Mouse (Mus musculus) ovary, adult 18-20 months (tissue): Measurements from ENCODE around the gene Olfr799.

Experiments used
- DNase-seq: peaks from one replicate; pipeline ENCODE4 v3.0.0; 2022; ENCODE audit warnings: low spot score, mixed read lengths

Gene Olfr799

DNA sequence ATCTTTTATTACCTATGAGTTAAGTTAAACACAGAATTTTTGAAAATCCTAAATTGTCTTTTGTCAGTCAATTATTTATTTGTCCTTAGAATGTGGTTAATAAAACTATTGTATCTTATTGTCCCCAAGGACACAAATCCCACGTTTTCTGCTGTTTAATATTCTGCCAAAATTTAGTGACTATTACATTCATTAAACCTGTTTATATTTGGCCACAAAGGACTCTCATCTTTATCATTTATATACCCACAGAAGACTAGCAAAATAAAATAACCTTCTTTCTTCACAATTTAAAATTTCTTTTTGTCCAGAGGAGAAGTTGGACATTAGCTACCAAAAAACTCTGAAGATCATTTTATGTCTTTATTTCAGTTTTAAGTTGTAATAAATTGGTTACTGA is at the start of gene Olfr799:
TSS of gene Olfr799 (plus strand) at position 301 of the 400 bp plus-strand sequence.
- no peak for DNase-seq

DNA sequence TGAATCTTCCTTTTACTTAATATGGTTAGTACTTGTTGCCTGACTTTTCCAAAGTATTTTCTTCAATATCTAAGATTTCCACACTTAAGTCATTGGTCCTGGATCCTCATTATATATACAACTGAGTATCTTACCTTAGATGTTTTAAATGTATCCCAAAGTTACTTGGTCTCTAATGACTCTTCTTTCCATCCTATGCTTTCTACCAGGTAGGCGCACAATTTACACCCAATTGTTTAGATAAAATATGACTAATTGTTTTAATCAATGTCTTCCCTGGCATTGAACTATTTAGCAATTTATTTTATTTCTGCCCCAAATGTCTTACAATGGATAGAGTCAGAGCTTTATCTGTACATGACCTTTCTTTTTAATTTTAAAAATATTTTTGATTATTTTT is 24.8 kb upstream of the Olfr799 start, which contains the start of gene Olfr796:
TSS of gene Olfr796 (minus strand) at position 101 of the 400 bp plus-strand sequence.
- DNase-seq, result no peak

DNA sequence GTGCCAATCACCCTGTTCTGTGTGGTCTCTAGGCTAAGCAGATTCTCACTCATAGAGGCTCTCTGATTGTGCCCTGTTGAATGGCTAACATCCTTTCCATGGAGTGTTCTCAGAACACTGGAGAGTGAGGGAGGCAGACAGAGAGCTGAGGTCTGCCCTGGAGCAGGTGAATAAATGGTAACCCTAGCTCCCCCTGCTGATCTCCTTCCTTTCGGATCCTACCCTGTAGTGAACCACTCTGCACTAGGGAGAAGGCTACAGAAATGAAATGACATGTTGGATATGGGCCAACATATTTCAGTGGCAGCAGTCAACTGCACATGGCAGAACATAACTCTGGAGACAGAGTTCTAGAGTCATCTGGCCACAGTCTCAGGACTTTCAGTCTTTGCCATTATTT is 15.6 kb upstream of the Olfr799 start:
- DNase-seq, result no peak

DNA sequence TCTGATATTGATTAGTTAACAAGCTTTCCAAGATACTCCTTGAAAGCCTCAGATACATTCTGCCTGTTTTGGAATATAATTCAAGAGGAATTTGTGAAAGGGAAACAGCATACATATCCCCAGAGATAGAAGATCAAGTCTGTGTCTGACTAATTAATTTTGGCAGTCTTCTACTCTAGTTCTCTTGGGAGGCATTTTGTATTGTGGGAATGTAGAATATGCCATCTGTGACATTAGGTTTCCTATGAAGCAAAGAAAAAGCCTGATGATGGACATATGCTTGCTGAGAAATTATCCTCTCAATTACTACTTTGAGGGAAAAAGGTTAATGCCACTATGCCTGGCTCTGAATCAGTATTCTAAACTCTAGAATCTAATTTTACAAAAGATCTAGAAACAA is 14.0 kb upstream of the Olfr799 start:
- DNase-seq, result no peak

DNA sequence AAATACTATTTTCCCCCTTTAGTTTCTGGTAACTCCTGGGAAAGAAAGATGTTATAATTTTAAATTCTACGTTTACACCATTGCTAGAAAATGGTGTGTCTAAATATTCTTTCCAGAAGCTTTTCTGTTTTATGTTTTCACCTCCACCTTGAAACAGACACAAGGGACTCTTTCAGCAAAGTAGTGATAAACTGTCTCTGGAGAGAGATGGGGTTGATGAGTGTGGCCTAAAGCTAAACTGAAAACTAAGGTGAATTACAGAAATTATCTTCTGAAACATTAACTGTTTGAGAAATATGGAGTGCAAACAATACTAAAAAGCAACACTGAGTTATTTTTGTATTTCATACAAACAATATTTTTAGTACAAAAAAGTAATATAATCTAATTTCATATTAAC is 9.4 kb upstream of the Olfr799 start, which contains the start of gene Olfr798:
TSS of gene Olfr798 (minus strand) at position 101 of the 400 bp plus-strand sequence.
- no peak for DNase-seq

DNA sequence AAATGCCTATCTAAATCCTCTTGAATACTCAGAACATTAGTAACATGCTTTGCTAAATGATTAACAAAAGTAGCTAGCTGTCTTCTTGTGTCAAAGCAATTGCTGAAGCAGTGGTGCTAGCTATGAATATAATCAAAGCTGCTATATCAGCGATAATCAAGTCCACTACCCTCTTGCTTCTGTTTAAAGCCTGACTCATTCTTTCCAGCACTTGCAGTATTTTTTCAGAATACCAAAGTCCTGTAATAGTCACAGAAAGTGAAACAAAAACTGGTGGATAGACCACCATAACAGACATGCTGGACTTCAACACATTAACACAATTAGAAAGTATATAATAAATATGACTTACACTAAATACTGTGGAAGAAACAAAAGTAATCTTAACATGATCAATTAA is 14.5 kb downstream of the Olfr799 start:
- DNase-seq, result no peak

DNA sequence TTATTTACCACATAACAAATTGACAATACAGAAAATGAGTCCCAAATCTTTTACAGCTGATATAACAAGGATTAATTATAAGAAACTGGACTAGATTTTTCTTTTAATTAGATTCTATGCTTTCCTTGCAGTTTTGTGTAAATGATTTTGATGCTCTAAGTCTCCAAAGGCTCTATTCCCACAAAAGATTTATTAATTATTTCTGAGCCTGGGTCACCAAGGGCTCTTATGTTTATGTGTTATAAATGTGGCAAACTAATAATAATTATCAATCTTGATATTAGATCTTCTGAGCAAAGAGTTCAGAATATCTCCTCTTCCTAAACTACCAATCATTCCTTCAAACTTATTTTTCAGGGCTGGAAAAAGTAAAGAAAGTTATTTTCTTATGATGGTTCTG is 20.1 kb downstream of the Olfr799 start, which contains the start of gene Olfr800:
TSS of gene Olfr800 (plus strand) at position 301 of the 400 bp plus-strand sequence.
- no peak for DNase-seq

DNA sequence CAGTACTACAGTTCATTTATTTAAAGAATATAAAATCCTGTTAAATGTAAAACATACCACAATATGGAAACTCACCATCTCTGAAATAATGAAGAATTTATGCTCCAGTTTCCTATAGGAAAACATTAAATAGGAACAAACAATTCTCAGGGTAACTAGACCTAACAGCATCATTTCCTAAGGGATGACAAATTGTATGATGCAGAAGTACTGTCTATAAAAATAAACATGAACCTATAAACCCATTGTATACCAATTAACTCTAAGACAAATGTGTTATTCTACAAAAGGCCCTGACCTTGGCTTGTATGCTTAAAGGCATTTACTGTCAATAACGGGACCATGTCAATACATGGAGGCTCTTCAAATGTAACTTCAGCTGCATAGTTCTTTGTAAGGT is 36.5 kb downstream of the Olfr799 start, which contains the start of gene Olfr801:
TSS of gene Olfr801 (minus strand) at position 101 of the 400 bp plus-strand sequence.
- no peak for DNase-seq

DNA sequence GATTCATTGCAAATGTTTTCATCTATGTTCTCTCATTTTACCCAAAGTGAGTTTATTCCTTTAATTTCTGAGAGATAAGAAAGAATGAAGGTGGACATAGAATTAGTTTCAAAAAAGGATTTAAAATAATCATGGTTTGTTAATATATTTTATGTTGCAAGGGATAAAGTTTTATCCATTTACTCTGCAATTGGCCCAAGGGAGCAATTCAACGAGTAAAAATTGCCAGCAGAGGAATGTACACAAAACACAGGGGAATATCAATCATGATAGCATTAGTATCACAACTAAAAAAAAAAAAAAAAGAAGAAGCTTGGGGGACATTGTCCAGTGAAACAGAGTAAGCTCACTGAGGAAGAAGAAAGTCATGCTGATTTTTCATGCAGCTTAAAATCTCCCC is 50.8 kb downstream of the Olfr799 start, which contains the start of gene Olfr802:
TSS of gene Olfr802 (minus strand) at position 101 of the 400 bp plus-strand sequence.
- DNase-seq, result no peak

DNA sequence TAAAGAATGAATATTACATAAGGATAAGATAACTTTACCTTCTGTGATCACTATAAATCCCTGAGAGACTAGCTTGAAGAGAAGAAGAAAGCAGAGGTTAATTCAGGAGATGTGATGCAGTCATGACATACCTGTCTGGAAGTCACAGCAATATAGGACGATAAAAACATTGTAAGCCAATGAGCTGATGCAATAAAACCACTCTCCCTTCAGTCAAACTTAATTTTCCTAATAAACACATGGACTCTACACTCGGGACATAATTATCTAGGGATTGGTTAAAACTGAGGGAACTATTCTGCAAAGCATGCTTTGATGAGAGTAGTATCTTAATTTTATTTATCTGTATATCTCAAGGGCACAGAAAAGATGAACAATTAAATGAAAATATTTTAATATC is 56.9 kb downstream of the Olfr799 start, which contains the start of gene Olfr803:
TSS of gene Olfr803 (minus strand) at position 101 of the 400 bp plus-strand sequence.
- no peak for DNase-seq
